Mouse (Mus musculus) kidney, adult 9 months (tissue): ENCODE data around the gene Spag5.
A peak's percentile ranks its signal among the peaks of the same experiment; 100 is the strongest.

Experiments used
- DNase-seq: peaks from one replicate; pipeline ENCODE4 v3.0.0; 2022

Spag5 gene

GRCm38 (mm10) chr11:78354905-78355304 is 53.6 kb downstream of the Spag5 start:
- no peak for DNase-seq

GRCm38 (mm10) chr11:78355471-78356238 is 54.3 kb downstream of the Spag5 start:
- DNase-seq = peak; percentile 50

GRCm38 (mm10) chr11:78358330-78359007 is 57.1 kb downstream of the Spag5 start:
- DNase-seq = peak; percentile 52

GRCm38 (mm10) chr11:78360125-78360788 is 58.9 kb downstream of the Spag5 start:
- peak; percentile 83 for DNase-seq

- no peak for DNase-seq
These were observed 59.4 kb downstream of the Spag5 start for GRCm38 (mm10) chr11:78360789-78361131.

- peak; percentile 48 for DNase-seq
These were observed 62.1 kb downstream of the Spag5 start for GRCm38 (mm10) chr11:78363309-78364007.

- no peak for DNase-seq
These were observed 62.8 kb downstream of the Spag5 start for GRCm38 (mm10) chr11:78364103-78364502.

GRCm38 (mm10) chr11:78367456-78368225 is 66.3 kb downstream of the Spag5 start:
- no peak for DNase-seq

GRCm38 (mm10) chr11:78370389-78370788 is 69.1 kb downstream of the Spag5 start:
- no peak for DNase-seq

- DNase-seq = no peak
These were observed 70.4 kb downstream of the Spag5 start for GRCm38 (mm10) chr11:78371711-78372110.
